Mouse (Mus musculus) liver, adult 2 months (tissue): ENCODE data around the gene Ctdspl2. TPM values are rescaled to one million over a fixed set of nuclear protein-coding genes. Genes with fewer than 3 reads are reported as not detected.
"Not testable (repeated sequence)": the region's sequence is repeated elsewhere in the genome, so short reads cannot be mapped to it uniquely, and the experiment has no call there.

Source experiments
- DNase-seq: peaks from one replicate; pipeline ENCODE4 v3.0.0-alpha.2; 2011; ENCODE audit warnings: low read depth, low spot score; ENCODE audit errors: extremely low read depth
- H3K27ac ChIP-seq: fragments of 200-500 bp; replicated peaks from 2 replicates; pipeline ENCODE4 v1.5.1; 2012; ENCODE audit warnings: low read depth, mild to moderate bottlenecking, control low read depth, inconsistent platforms, low read length; ENCODE audit not compliant: insufficient read depth
- H3K27me3 ChIP-seq: fragments of 200-500 bp; 2 replicates; pipeline ENCODE4 v1.6.1; 2012; ENCODE audit warnings: mild to moderate bottlenecking, moderate library complexity, low read length, inconsistent platforms; ENCODE audit not compliant: control insufficient read depth, insufficient read depth
- H3K36me3 ChIP-seq: fragments of 200-500 bp; 2 replicates; pipeline ENCODE4 v1.6.1; 2012; ENCODE audit warnings: low read length, inconsistent platforms; ENCODE audit not compliant: control insufficient read depth, insufficient read depth
- H3K4me1 ChIP-seq: fragments of 200-500 bp; 2 replicates; pipeline ENCODE4 v1.6.1; 2011; ENCODE audit warnings: low read length; ENCODE audit not compliant: control insufficient read depth, insufficient read depth
- H3K4me3 ChIP-seq: fragments of 200-500 bp; 2 replicates; pipeline ENCODE4 v1.5.1; 2011; ENCODE audit warnings: low read depth, mild to moderate bottlenecking, control low read depth, low read length, moderate library complexity; ENCODE audit not compliant: insufficient read depth
- H3K79me2 ChIP-seq: fragments of 200-500 bp; 2 replicates; pipeline ENCODE4 v1.6.1; 2012; ENCODE audit warnings: inconsistent platforms, mild to moderate bottlenecking, low read length, moderate library complexity; ENCODE audit not compliant: control insufficient read depth, insufficient read depth
- H3K9ac ChIP-seq: fragments of 200-500 bp; 2 replicates; pipeline ENCODE4 v1.6.1; 2012; ENCODE audit warnings: low read depth, mild to moderate bottlenecking, control low read depth, inconsistent platforms, low read length
- CTCF ChIP-seq: fragments of 200-500 bp; IDR thresholded peaks from 2 replicates; pipeline ENCODE4 v1.5.1; 2011; ENCODE audit warnings: low read depth, low read length, control low read depth
- POLR2A ChIP-seq: fragments of 200-500 bp; IDR thresholded peaks from 2 replicates; pipeline ENCODE4 v1.6.1; 2011; ENCODE audit warnings: low read length, control low read depth; ENCODE audit not compliant: insufficient read depth; ENCODE audit errors: extremely low read depth
- WGBS: fragments of 180-500 bp; shearing (Covaris S2); methylation state at CpG from one replicate; pipeline ENCODE4 v1.1.7; 2018; 5-methylcytosine and 5-hydroxymethylcytosine counted together
- polyA plus RNA-seq: library from polyadenylated mRNA; depleted of rRNA; stranded (reverse); fragments of >200 nt; gene quantifications from 2 replicates; pipeline ENCODE4 v1.2.3, GENCODE M21; 2012; rRNA removed
- total RNA-seq: library from RNA; depleted of rRNA; stranded (reverse); fragments of >200 nt; gene quantifications from 2 replicates; pipeline ENCODE4 v1.2.3, GENCODE M21; 2014; rRNA removed

Ctdspl2 gene
- 14.3 and 14.9 TPM in 2 replicates for total RNA-seq
- polyA plus RNA-seq: 1.6 TPM in 2 replicates

GRCm38 (mm10) chr2:121955765-121956223 is at the start of gene Ctdspl2, which contains the start of gene Mageb3:
Gene Ctdspl2 (plus strand): TSS chr2:121956001.
Gene Mageb3 (minus strand): TSS chr2:121956092.
- Histone ChIP-seq H3K27ac (peak within 1 kb of the TSS; percentile 88), H3K36me3 (peaks cover 2% of the 10 kb centered on the region; the same call in 1 of the 2 replicates), H3K27me3 (no peaks in the 10 kb centered on the region), H3K79me2 (peaks cover 3% of the 10 kb centered on the region; the same call in 1 of the 2 replicates), H3K9ac (peak within 1 kb of the TSS; percentile 86), H3K4me3 (peak within 1 kb of the TSS; percentile 66), H3K4me1 (peaks cover 10% of the 10 kb centered on the region; the same call in 1 of the 2 replicates)
- WGBS: under 1% methylated on average over 48 of the region's 48 CpGs
- peak; percentile 54; the same call in 1 of the 2 replicates for TF ChIP-seq POLR2A
- 0 out of 2 replicates have a peak, but pooled peaks have one; percentile 15 for TF ChIP-seq CTCF
- peak; percentile 71 for DNase-seq

GRCm38 (mm10) chr2:121909975-121910374 is 45.8 kb upstream of the Ctdspl2 start:
- peak; percentile 7 for DNase-seq
- Histone ChIP-seq H3K27ac (no peak overlapping the region), H3K4me1 (no peaks in the 10 kb centered on the region), H3K79me2 (no peaks in the 10 kb centered on the region), H3K9ac (no peak overlapping the region), H3K4me3 (no peak overlapping the region), H3K27me3 (no peaks in the 10 kb centered on the region), H3K36me3 (no peaks in the 10 kb centered on the region)
- TF ChIP-seq POLR2A (no peak), CTCF (peak; percentile 11; the same call in 1 of the 2 replicates)
- WGBS: 85% methylated on average over 3 of the region's 3 CpGs

- Histone ChIP-seq H3K27me3 (no peaks in the 10 kb centered on the region), H3K79me2 (no peaks in the 10 kb centered on the region), H3K36me3 (no peaks in the 10 kb centered on the region), H3K4me1 (no peaks in the 10 kb centered on the region), H3K27ac (no peak overlapping the region), H3K4me3 (no peak overlapping the region), H3K9ac (no peak overlapping the region)
- WGBS: 91% methylated on average over 5 of the region's 5 CpGs
- DNase-seq: no peak
- TF ChIP-seq POLR2A (no peak), CTCF (no peak)
These were observed 39.5 kb upstream of the Ctdspl2 start for GRCm38 (mm10) chr2:121916047-121916970.

GRCm38 (mm10) chr2:121937624-121938023 is 18.2 kb upstream of the Ctdspl2 start:
- H3K4me1 ChIP-seq, H3K9ac ChIP-seq, H3K27ac ChIP-seq, DNase-seq, H3K36me3 ChIP-seq, H3K79me2 ChIP-seq, H3K27me3 ChIP-seq, H3K4me3 ChIP-seq: not testable (repeated sequence)
- WGBS: 91% methylated on average over 2 of the region's 2 CpGs

- WGBS: 81% methylated on average over 3 of the region's 3 CpGs
- Histone ChIP-seq H3K9ac (no peak overlapping the region), H3K27me3 (no peaks in the 10 kb centered on the region), H3K36me3 (no peaks in the 10 kb centered on the region), H3K79me2 (no peaks in the 10 kb centered on the region), H3K4me1 (no peaks in the 10 kb centered on the region), H3K4me3 (no peak overlapping the region), H3K27ac (no peak overlapping the region)
- DNase-seq: no peak
- no peak for TF ChIP-seq CTCF
- TF ChIP-seq POLR2A: no peak
These were observed 12.4 kb upstream of the Ctdspl2 start for GRCm38 (mm10) chr2:121943364-121943763.
